Mouse (Mus musculus) heart, postnatal 14 days (tissue): ENCODE results near the gene Csnk1e. TPM values are rescaled to one million over a fixed set of nuclear protein-coding genes. Genes with fewer than 3 reads are reported as not detected.

Experiments
- DNase-seq, 2 experiments: peaks; one replicate each; pipeline ENCODE4 v3.0.0; 2021 to 2022
- intact Hi-C: fragments of 180-260 bp; cut with DNase I; formaldehyde crosslinking; loops from one replicate; pipeline ENCODE4 v1.15.1; 2025
- total RNA-seq, 2 experiments: library from RNA; stranded (reverse); gene quantifications; 2 replicates each; pipeline ENCODE4 v1.2.3; 2021

The Csnk1e gene
- total RNA-seq, 2 experiments from 2014 or later = 62.3 to 67.3 TPM

- DNase-seq = peak; percentile 47 to 54
- intact Hi-C loops = loop anchor here (2.0 to 5.0 kb wide), 2 partner anchors 20 to 36 kb away; no protein-coding TSS in a partner anchor
Observed at GRCm38 (mm10) chr15:79400975-79401365, 54.4 kb downstream of the Csnk1e start.

- no peak for DNase-seq
- intact Hi-C loops = loop anchor here (2.0 to 5.0 kb wide), 2 partner anchors 20 to 37 kb away; no protein-coding TSS in a partner anchor
Observed at GRCm38 (mm10) chr15:79400134-79400974, 55.0 kb downstream of the Csnk1e start.

- no peak for DNase-seq
- intact Hi-C loops = loop anchor here (2.0 to 5.0 kb wide), 2 partner anchors 19 to 38 kb away; no protein-coding TSS in a partner anchor
Observed at GRCm38 (mm10) chr15:79399231-79400052, 55.9 kb downstream of the Csnk1e start.

GRCm38 (mm10) chr15:79396736-79397135 is 58.6 kb downstream of the Csnk1e start:
- intact Hi-C loops = no loop called here
- peak; percentile 65 to 69 for DNase-seq

GRCm38 (mm10) chr15:79395281-79395680 is 60.1 kb downstream of the Csnk1e start:
- intact Hi-C loops = no loop called here
- no peak for DNase-seq

- no peak for DNase-seq
- intact Hi-C loops = no loop called here
Observed at GRCm38 (mm10) chr15:79394842-79395241, 60.5 kb downstream of the Csnk1e start.

GRCm38 (mm10) chr15:79393101-79393500 is 62.3 kb downstream of the Csnk1e start:
- no peak for DNase-seq
- intact Hi-C loops = no loop called here

- intact Hi-C loops = no loop called here
- DNase-seq = no peak
Observed at GRCm38 (mm10) chr15:79392527-79392926, 62.8 kb downstream of the Csnk1e start.

GRCm38 (mm10) chr15:79391447-79392093 is 63.8 kb downstream of the Csnk1e start:
- intact Hi-C loops = no loop called here

GRCm38 (mm10) chr15:79390434-79390833 is 64.9 kb downstream of the Csnk1e start:
- intact Hi-C loops = no loop called here
- no peak for DNase-seq

More at GRCm38 (mm10) chr15:79391447-79392093, 63.8 kb downstream of the Csnk1e start:
- DNase-seq = peak; percentile 72 to 81

GRCm38 (mm10) chr15:79388171-79388570 is 67.2 kb downstream of the Csnk1e start:
- no peak for DNase-seq
- intact Hi-C loops = no loop called here

GRCm38 (mm10) chr15:79387611-79388010 is 67.8 kb downstream of the Csnk1e start:
- no peak for DNase-seq
- intact Hi-C loops = no loop called here

- no peak for DNase-seq
- intact Hi-C loops = no loop called here
Observed at GRCm38 (mm10) chr15:79387081-79387480, 68.3 kb downstream of the Csnk1e start.

GRCm38 (mm10) chr15:79381644-79382043 is 73.7 kb downstream of the Csnk1e start:
- DNase-seq = no peak
- intact Hi-C loops = loop anchor here (2.0 kb wide), 1 partner anchor 19 kb away; no protein-coding TSS in a partner anchor

GRCm38 (mm10) chr15:79380468-79381444 is 74.6 kb downstream of the Csnk1e start:
- peak; percentile 79 to 89 for DNase-seq
- intact Hi-C loops = loop anchor here (1.0 to 2.0 kb wide), 2 partner anchors 20 to 87 kb away; no protein-coding TSS in a partner anchor

- DNase-seq = no peak
- intact Hi-C loops = loop anchor here (1.0 to 2.0 kb wide), 2 partner anchors 21 to 88 kb away; no protein-coding TSS in a partner anchor
Observed at GRCm38 (mm10) chr15:79379658-79380057, 75.7 kb downstream of the Csnk1e start.

GRCm38 (mm10) chr15:79378608-79379007 is 76.8 kb downstream of the Csnk1e start:
- no peak for DNase-seq
- intact Hi-C loops = no loop called here

- intact Hi-C loops = loop anchor here (2.0 kb wide), 1 partner anchor 89 kb away; no protein-coding TSS in a partner anchor
- DNase-seq = peak; percentile 83 to 87
Observed at GRCm38 (mm10) chr15:79377681-79378080, 77.7 kb downstream of the Csnk1e start.

GRCm38 (mm10) chr15:79374760-79375159 is 80.6 kb downstream of the Csnk1e start:
- intact Hi-C loops = no loop called here
- no peak for DNase-seq
